Comparison of ENCODE assay signal across 13 mouse cellular contexts in genomic region chr17:31113191-31113856, GRCm38 (mm10). TPM values are rescaled to one million over a fixed set of nuclear protein-coding genes. Genes with fewer than 3 reads are reported as not detected.
DNase-seq lines count a peak whose midpoint lies in the region; ATAC-seq and TF ChIP-seq lines count a peak whose summit lies in the region.
"Had no signal": no experiment of that assay in that cellular context is flagged by ENCODE, and none has a peak within 500 bp of the region (broad histone marks: within the 10 kb centered on the region; RNA-seq: fewer than 3 reads in every experiment).

No protein-coding gene starts in this region.

- H3K36me3 ChIP-seq in ES-Bruce4 (ENCODE audit: control insufficient read depth, insufficient read depth, low read length, poor library complexity, severe bottlenecking), result no peaks in the 10 kb centered on the region
- peaks cover 77% of the 10 kb centered on the region for H3K36me3 ChIP-seq in hindbrain, embryonic 13.5 days
- H3K36me3 ChIP-seq in thymus, adult 2 months (ENCODE audit: control insufficient read depth, insufficient read depth, low read length), result peaks cover 100% of the 10 kb centered on the region

- no peak for TF ChIP-seq CTCF in ES-Bruce4 (IDR thresholded peaks at IDR 0.05; ENCODE audit: low read depth, low read length)
- TF ChIP-seq CTCF in thymus, adult 2 months (IDR thresholded peaks at IDR 0.05; ENCODE audit: borderline replicate concordance, control insufficient read depth, extremely low read depth, insufficient read depth, low read length, poor library complexity), result no peak

- peaks cover 14% of the 10 kb centered on the region for H3K4me1 ChIP-seq in ES-Bruce4 (ENCODE audit: control insufficient read depth, insufficient read depth, low read length)
- peaks cover 13% of the 10 kb centered on the region for H3K4me1 ChIP-seq in hindbrain, embryonic 13.5 days (replicated peaks)
- 0 out of 2 replicates have a peak, but pooled peaks cover 2% of the 10 kb centered on the region for H3K4me1 ChIP-seq in thymus, adult 2 months (replicated peaks; ENCODE audit: control insufficient read depth, insufficient read depth, low read length)

- no peak overlapping the region for H3K9ac ChIP-seq in ES-Bruce4 (ENCODE audit: low read depth, poor library complexity, severe bottlenecking)
- H3K9ac ChIP-seq in hindbrain, embryonic 13.5 days, result no peak overlapping the region
- H3K9ac ChIP-seq: hindbrain, embryonic 15.5 days; liver, embryonic 14.5 days had no signal

- no peak for TF ChIP-seq POLR2A in ES-Bruce4 (IDR thresholded peaks at IDR 0.05; ENCODE audit: insufficient read depth, low read length)
- no peak for TF ChIP-seq POLR2A in thymus, adult 2 months (IDR thresholded peaks at IDR 0.05; ENCODE audit: control insufficient read depth, extremely low read depth, insufficient read depth, low read length, poor library complexity)

- peak overlapping the region; percentile 73 for H3K27ac ChIP-seq in ES-Bruce4 (ENCODE audit: insufficient read depth, low read length)
- H3K27ac ChIP-seq in hindbrain, embryonic 13.5 days, result peak overlapping the region; percentile 31; the same call in 1 of the 2 replicates
- H3K27ac ChIP-seq in thymus, adult 2 months (ENCODE audit: control insufficient read depth, insufficient read depth, low read length), result no peak overlapping the region
- H3K27ac ChIP-seq: hindbrain, embryonic 15.5 days; liver, embryonic 14.5 days had no signal

- peak; percentile 39; the same call in 1 of the 2 replicates for ATAC-seq in frontal cortex, adult (ENCODE audit: low TSS enrichment)
- no peak for ATAC-seq in hindbrain, embryonic 13.5 days (ENCODE audit: low FRiP score)

- no peak for DNase-seq in frontal cortex, postnatal 36 days (ENCODE audit: low spot score in 2 of 2)
- peak; percentile 67 for DNase-seq in embryo, embryonic 10 days (ENCODE audit: low spot score)
- DNase-seq in heart, adult 9 months (ENCODE audit: low spot score in 2 of 2), result no peak
- no peak for DNase-seq in thymus, adult 2 months
- no peak for DNase-seq in thymus, postnatal 25 days
- DNase-seq: adrenal gland, postnatal 10 days; B cell, adult 2 months had no signal

- no peaks in the 10 kb centered on the region for H3K27me3 ChIP-seq in ES-Bruce4 (ENCODE audit: control insufficient read depth, insufficient read depth, low read length, poor library complexity, severe bottlenecking)
- no peaks in the 10 kb centered on the region for H3K27me3 ChIP-seq in hindbrain, embryonic 13.5 days
- H3K27me3 ChIP-seq in thymus, adult 2 months (ENCODE audit: control insufficient read depth, insufficient read depth, low read length), result no peaks in the 10 kb centered on the region
- H3K27me3 ChIP-seq: hindbrain, embryonic 15.5 days had no signal

- H3K9me3 ChIP-seq in ES-Bruce4 (replicated peaks; ENCODE audit: control insufficient read depth, insufficient read depth, low read length, poor library complexity, severe bottlenecking), result 0 out of 2 replicates have a peak, but pooled peaks cover 4% of the 10 kb centered on the region
- H3K9me3 ChIP-seq in hindbrain, embryonic 13.5 days, result no peaks in the 10 kb centered on the region
- H3K9me3 ChIP-seq: hindbrain, embryonic 15.5 days had no signal

- TF ChIP-seq EP300 in ES-Bruce4 (IDR thresholded peaks at IDR 0.05; ENCODE audit: insufficient read depth, low read depth, low read length), result peak; percentile 83; the same call in 1 of the 2 replicates

- no peak overlapping the region for H3K4me2 ChIP-seq in hindbrain, embryonic 13.5 days
- H3K4me2 ChIP-seq: hindbrain, embryonic 15.5 days had no signal

- 27% methylated on average over 9 of the region's 9 CpGs for WGBS in hindbrain, embryonic 13.5 days
- WGBS in thymus, adult 2 months, result 97% methylated on average over 9 of the region's 9 CpGs

- no peak overlapping the region for H3K4me3 ChIP-seq in ES-Bruce4 (ENCODE audit: low read depth, low read length)
- H3K4me3 ChIP-seq in hindbrain, embryonic 13.5 days, result no peak overlapping the region
- H3K4me3 ChIP-seq in thymus, adult 2 months (ENCODE audit: control insufficient read depth, insufficient read depth, low read length), result no peak overlapping the region
- H3K4me3 ChIP-seq: hindbrain, embryonic 15.5 days had no signal

RNA-seq across cellular contexts. Expression of gene Tff3, which starts 16.1 kb away (rescaled TPM):
- not detected in 2 replicates for polyA plus RNA-seq in ES-Bruce4 (2011; ENCODE audit: insufficient read depth, insufficient read length, low read depth, missing spikeins)
- 3.5 and 3.9 TPM in 2 replicates for polyA plus RNA-seq in hindbrain, embryonic 13.5 days (2015; fragmentation: Nextera tagmentation; extraction: Ambion mirVana)
- 10.1 and 10.4 TPM in 2 replicates for polyA plus RNA-seq in thymus, adult 2 months (2012; rRNA removed)
- polyA plus RNA-seq: kidney, embryonic 14.5 days had no signal

RNA-seq across cellular contexts. Expression of gene Tff2, which starts 30.8 kb away (rescaled TPM):
- polyA plus RNA-seq in ES-Bruce4 (2011; ENCODE audit: insufficient read depth, insufficient read length, low read depth, missing spikeins), result not detected in 2 replicates
- polyA plus RNA-seq in hindbrain, embryonic 13.5 days (2015; fragmentation: Nextera tagmentation; extraction: Ambion mirVana), result not detected in 2 replicates
- polyA plus RNA-seq in thymus, adult 2 months (2012; rRNA removed), result 1.4 and 2.8 TPM in 2 replicates
- polyA plus RNA-seq: hindbrain, embryonic 15.5 days; liver, embryonic 14.5 days had no signal

RNA-seq across cellular contexts. Expression of gene Tff1, which starts 51.8 kb away (rescaled TPM):
- not detected in 2 replicates for polyA plus RNA-seq in ES-Bruce4 (2011; ENCODE audit: insufficient read depth, insufficient read length, low read depth, missing spikeins)
- not detected in 2 replicates for polyA plus RNA-seq in hindbrain, embryonic 13.5 days (2015; fragmentation: Nextera tagmentation; extraction: Ambion mirVana)
- 2.1 and 2.7 TPM in 2 replicates for polyA plus RNA-seq in thymus, adult 2 months (2012; rRNA removed)
- polyA plus RNA-seq: hindbrain, embryonic 15.5 days; kidney, embryonic 14.5 days; liver, embryonic 14.5 days had no signal

RNA-seq across cellular contexts. Expression of gene Abcg1, which starts 55.8 kb away (rescaled TPM):
- 8.4 and 11.7 TPM in 2 replicates for polyA plus RNA-seq in ES-Bruce4 (2011; ENCODE audit: insufficient read depth, insufficient read length, low read depth, missing spikeins)
- polyA plus RNA-seq in hindbrain, embryonic 13.5 days (2015; fragmentation: Nextera tagmentation; extraction: Ambion mirVana), result 19.3 and 21.5 TPM in 2 replicates
- polyA plus RNA-seq in thymus, adult 2 months (2012; rRNA removed), result 103 and 107 TPM in 2 replicates
